Mouse (Mus musculus) gastrocnemius, adult 8-10 months (tissue): ENCODE measurements around the gene Gm6401. TPM values are rescaled to one million over a fixed set of nuclear protein-coding genes. Genes with fewer than 3 reads are reported as not detected.
"Not testable (repeated sequence)": the region's sequence is repeated elsewhere in the genome, so short reads cannot be mapped to it uniquely, and the experiment has no call there.

Source experiments
- DNase-seq, 2 experiments: peaks; one replicate each; pipeline ENCODE4 v3.0.0; 2022; ENCODE audit warnings: low spot score in 2 of 2
- total RNA-seq, 4 experiments: library from RNA; stranded (reverse); gene quantifications; 2 replicates each; pipeline ENCODE4 v1.2.4; 2022

Gm6401 gene
- not detected for total RNA-seq

DNA sequence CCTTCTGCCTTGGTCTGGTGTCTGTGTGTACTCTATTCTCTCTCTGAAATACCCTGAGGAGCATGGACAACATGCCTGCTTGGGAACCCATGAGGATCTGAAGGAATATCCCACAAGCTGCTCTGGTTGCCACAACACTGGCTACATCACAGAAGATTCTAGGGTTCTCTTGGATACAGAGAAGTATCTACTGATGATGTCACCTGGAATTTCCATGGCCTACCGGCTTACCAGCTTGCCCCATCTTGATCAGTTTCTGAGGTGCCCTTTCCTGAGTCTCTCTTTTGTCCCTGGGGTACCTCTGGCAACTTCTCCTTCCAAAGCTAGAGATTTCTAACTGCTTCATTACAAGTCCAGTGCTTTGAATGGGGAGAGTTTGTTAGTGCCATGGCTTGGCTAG is at the start of gene Gm6401:
Gm6401 (minus strand) TSS at position 101 of the 400 bp plus-strand sequence.
- not testable (repeated sequence) for DNase-seq

DNA sequence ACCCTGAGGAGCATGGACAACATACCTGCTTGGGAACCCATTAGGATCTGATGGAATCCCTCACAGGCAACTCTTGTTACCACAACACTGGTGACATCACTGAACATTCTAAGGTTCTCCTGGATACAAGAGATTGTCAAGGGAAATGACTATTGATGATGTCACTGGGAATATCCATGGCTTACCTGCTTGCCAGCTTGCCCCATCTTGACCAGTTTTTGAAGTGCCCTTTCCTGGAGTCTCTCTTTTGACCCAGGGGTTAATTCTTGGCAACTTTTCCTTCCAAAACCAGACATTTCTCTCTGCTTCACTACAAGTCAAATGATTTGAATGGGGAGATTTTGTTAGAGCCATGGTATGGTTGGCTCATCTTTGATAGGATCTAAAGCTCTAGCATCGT is 15.5 kb upstream of the Gm6401 start, which contains the start of gene Gm3543:
Gm3543 (minus strand) TSS at position 101 of the 400 bp plus-strand sequence.
- DNase-seq, result not testable (repeated sequence)

GRCm38 (mm10) chr14:41968596-41968995 is 869 bp upstream of the Gm6401 start:
- not testable (repeated sequence) for DNase-seq

GRCm38 (mm10) chr14:41964095-41964494 is 3.6 kb downstream of the Gm6401 start:
- DNase-seq, result not testable (repeated sequence)

DNA sequence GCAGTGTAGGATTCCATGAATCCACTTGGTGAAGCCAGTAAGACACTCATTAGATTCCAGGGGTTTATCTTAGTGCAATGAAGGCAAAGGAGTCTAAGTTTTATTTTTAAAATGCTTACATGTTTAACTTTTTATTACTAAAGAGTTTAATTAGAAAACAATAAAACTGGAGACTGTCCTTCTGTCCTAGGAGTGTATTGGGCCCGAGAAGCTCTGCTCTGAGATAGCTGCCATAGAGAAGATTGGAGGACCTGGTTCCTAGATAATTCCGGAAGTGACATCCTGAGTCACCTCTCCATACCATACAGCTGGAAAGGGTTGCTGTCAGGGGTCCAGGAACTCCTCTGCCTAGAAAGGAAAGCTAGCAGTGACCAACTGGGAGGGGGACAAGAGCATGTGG is 24.0 kb downstream of the Gm6401 start, which contains the start of gene 1700024B05Rik:
1700024B05Rik (plus strand) TSS at position 301 of the 400 bp plus-strand sequence.
- not testable (repeated sequence) for DNase-seq

DNA sequence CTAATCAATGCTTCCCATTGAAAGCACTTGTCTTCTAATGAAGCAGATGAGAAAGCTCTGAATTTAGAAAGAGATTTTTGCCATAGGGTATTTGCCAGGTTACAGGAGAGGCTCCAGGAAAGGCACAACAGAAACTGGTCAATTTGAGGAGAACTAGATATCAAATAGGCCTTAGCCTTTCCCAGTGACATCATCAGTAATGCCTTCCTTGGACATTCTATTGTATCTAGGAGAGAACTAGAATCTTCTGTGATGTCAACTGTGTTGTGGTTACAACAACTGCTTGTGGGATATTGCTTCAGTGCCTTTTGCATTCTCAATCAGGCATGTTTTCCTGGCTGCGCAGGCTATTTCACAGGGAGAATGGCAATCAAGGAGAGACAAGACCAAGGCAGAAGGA is 43.1 kb downstream of the Gm6401 start, which contains the start of gene 1700049E17Rik1:
1700049E17Rik1 (plus strand) TSS at position 301 of the 400 bp plus-strand sequence.
- DNase-seq, result not testable (repeated sequence)

Other genes with a start within 250 kb of the Gm6401 start
- not detected for gene Gm7929, start 217.3 kb downstream of the Gm6401 start, total RNA-seq
- not detected for gene Gm47189, start 195.5 kb downstream of the Gm6401 start, total RNA-seq
- not detected for gene Gm7980, start 60.6 kb downstream of the Gm6401 start, total RNA-seq
- gene 1700049E17Rik1, start 43.0 kb downstream of the Gm6401 start, total RNA-seq, result not detected
- gene 1700024B05Rik, start 23.9 kb downstream of the Gm6401 start, total RNA-seq, result not detected
- not detected for gene Gm3543, start 15.4 kb upstream of the Gm6401 start, total RNA-seq
- not detected for gene Gm7951, start 149.4 kb upstream of the Gm6401 start, total RNA-seq
- not detected for gene Gm17027, start 194.7 kb upstream of the Gm6401 start, total RNA-seq
- not detected for gene Gm3573, start 222.9 kb upstream of the Gm6401 start, total RNA-seq